Mouse (Mus musculus) regulatory T cell (primary cell): ENCODE data around the gene Akap13.

Experiments
- in situ Hi-C: fragments of 300-600 bp; cut with MboI, MseI; formaldehyde crosslinking; loops from one replicate; pipeline ENCODE4 v1.15.1; 2025; ENCODE audit warnings: high pct_unique_total_duplicates

Gene Akap13

DNA sequence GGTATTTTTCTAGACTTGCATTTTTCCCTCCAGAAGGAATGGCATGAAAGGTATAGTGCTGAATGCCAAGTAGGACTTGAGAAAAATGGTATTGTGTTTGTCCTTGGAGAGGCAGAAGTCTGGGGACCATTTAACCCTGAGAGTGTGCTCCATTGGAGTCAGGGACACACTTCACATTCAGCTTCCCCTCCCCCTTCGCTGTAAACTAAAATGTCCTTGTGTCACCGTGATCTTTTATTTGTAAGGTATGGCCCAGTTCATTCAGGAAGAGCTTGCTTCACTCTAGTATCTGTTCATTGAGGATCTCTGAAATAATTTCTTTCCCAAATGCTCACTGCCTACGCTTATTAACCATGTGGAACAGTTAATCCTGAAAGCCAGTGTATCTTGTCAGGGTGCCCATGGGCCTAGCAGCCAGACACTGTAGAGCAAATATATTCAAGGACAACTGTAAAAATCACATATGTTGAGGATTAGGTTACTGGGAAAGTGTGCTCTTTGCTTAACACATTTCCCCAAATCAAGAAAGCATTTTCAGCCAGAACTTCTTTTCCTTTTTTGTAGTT, 165.1 kb downstream of the Akap13 start:
- in situ Hi-C loops = no loop called here

GRCm38 (mm10) chr7:75620976-75621375, 165.6 kb downstream of the Akap13 start:
- in situ Hi-C loops = no loop called here

GRCm38 (mm10) chr7:75627831-75628230, 172.5 kb downstream of the Akap13 start:
- in situ Hi-C loops = no loop called here

DNA sequence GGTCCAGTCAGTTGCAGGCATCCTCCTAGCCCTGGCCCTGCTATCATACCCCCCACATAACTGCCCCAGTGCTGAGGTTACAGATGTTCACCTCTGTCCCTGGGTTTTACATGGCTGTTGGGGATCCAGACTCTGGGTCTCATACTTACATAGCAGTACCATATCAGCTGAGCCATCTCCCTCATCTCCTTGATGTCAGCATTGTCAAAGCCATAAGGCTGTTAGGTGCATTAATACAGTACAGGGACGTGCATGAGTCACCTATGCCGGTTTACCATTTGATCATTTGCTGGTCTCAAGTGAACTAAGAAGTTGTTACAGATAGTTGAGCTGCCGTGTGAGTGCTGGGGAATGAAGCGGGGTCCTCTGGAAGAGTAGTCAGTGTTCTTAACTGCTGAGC, 174.3 kb downstream of the Akap13 start:
- in situ Hi-C loops = loop anchor here (5.0 kb wide), 1 partner anchor 72 kb away; no protein-coding TSS in a partner anchor

- in situ Hi-C loops = loop anchor here (5.0 kb wide), 1 partner anchor 76 kb away; no protein-coding TSS in a partner anchor
Measured at GRCm38 (mm10) chr7:75632941-75633340, 177.6 kb downstream of the Akap13 start.

DNA sequence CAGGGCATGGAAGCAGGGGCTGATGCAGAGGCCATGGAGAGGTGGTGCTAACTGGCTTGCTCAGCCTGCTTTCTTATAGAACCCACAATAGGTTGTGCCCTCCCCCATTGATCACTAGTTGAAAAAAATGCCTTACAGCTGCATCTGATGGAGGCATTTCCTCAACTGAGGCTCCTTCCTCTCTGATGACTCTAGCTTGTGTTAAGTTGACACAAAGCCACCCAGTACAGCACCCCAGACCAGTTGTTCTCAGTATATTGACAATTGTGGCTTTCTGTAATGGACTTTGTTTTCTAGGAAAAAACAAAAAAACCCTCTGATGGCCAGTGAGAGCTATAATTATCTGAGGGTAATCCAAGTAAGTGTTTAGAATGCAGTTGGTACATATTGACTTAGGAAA, 178.1 kb downstream of the Akap13 start:
- in situ Hi-C loops = loop anchor here (5.0 kb wide), 1 partner anchor 76 kb away; no protein-coding TSS in a partner anchor

DNA sequence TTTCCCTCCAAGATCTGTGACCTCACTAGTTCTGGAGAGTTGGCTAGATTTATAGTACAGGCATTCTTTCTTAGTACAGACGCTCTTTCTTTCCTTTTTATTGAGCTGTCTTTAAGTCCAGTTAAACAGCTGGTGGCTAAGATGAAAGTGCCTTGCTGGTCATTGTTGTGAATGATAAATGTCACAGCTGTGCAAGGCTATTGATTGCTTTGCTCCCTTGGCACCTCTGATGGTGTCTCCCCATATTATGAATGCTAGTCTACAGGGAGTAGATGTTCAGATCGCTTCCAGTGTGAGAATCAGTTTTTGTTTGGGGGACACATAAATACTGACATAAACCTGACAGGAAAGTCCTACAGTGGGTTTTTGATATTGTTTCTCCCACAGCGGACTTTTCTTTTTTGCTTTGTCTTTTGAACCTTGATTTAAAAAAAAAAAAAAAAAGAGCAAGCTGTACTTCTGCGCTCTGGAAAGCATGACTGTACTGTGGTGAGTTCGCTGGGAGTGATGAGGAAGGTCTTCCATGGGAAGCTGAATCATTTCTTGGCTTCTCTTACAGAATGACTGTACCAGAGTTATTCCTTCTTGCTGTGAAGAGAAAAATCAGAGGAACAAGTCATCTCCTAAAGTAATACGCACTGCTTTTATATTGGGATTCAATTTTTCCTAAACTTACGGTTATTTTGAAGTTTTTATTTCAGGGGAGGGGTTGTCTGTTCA, 178.6 kb downstream of the Akap13 start:
- in situ Hi-C loops = loop anchor here (5.0 kb wide), 1 partner anchor 77 kb away; no protein-coding TSS in a partner anchor

DNA sequence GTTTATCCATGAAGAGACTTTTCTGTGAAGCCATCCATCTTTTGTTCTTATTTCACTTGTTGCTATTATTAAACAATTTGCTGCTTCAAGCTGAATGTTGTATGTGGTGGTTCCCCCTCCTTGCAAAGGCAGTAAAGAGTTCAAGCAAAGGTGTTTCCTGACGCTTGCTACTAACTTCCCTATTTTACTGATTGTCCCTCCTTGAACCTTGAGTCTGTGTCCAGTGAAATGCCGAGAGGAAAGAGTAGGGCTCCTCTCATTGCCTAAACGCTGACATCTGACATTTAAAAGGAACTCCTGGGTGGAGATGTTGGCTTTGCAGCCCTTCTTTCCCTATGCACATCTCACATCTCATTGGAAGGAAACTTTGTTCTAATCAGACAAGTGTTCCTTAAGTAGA, 183.4 kb downstream of the Akap13 start:
- in situ Hi-C loops = no loop called here

DNA sequence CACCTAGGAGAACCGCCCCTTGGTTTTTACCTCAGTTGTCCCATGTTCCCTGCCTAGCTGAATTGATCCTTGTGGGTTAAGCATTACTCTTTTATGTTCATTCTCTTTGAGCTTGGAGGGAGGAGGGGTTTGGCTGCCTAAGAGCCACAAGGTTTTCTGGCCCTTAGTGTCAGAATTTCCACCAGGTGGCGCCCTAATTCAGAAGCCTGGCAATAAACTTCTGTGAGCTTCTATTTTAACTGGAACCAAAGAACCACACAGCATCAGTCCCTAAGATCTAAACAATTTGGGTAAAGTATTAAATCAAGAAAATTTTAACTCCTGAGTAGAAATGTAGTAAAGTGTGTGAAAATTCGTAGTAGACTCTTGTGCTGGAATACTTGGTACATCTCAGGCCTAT, 184.2 kb downstream of the Akap13 start:
- in situ Hi-C loops = no loop called here

GRCm38 (mm10) chr7:75640074-75640473, 184.7 kb downstream of the Akap13 start:
- in situ Hi-C loops = loop anchor here (5.0 kb wide), 1 partner anchor 47 kb away; no protein-coding TSS in a partner anchor

DNA sequence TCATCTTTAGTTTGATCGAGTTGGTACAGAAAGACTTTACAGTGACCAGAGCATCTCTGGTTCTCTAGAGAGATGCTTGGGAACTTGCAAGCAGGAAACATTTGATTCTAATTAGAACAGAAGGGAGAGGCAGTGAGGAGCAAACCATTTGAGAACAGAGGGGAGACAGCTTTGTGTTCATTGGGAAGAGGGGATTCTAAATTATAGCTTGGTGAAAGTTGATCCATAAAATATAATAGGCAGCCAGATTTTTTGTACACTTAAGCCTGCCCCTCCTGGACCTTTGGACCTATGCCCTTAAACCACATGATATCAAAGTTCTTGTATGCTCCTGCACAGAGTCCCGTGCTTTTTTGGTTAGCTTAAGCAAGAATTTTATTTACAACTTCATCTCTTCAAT, 185.3 kb downstream of the Akap13 start:
- in situ Hi-C loops = loop anchor here (5.0 kb wide), 1 partner anchor 47 kb away; no protein-coding TSS in a partner anchor

GRCm38 (mm10) chr7:75641415-75642177, 186.3 kb downstream of the Akap13 start:
- in situ Hi-C loops = loop anchor here (5.0 kb wide), 1 partner anchor 46 kb away; no protein-coding TSS in a partner anchor

GRCm38 (mm10) chr7:75642178-75642777, 186.9 kb downstream of the Akap13 start:
- in situ Hi-C loops = loop anchor here (5.0 kb wide), 1 partner anchor 45 kb away; no protein-coding TSS in a partner anchor

GRCm38 (mm10) chr7:75642846-75643563, 187.7 kb downstream of the Akap13 start:
- in situ Hi-C loops = loop anchor here (5.0 kb wide), 1 partner anchor 44 kb away; no protein-coding TSS in a partner anchor

DNA sequence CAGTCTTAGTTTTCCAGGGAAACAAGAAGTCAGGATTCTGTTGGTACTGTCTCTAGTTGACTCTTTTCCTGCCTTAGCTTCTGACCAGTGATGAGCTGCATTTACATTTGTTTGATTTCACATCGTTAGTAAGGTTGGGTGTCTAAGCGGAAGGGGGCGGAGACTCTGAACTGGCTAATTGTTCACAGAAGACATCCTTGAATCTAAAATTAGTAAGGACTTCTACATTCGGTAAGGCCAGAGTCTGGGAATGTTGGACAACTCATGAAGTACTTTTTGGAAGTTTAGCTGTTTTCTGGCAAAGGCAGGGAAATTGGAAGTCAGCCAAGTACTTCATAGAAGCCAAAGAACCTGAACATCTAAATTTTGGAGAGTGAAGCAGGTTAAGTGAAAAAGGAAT, 188.7 kb downstream of the Akap13 start:
- in situ Hi-C loops = loop anchor here (5.0 kb wide), 1 partner anchor 43 kb away; no protein-coding TSS in a partner anchor

DNA sequence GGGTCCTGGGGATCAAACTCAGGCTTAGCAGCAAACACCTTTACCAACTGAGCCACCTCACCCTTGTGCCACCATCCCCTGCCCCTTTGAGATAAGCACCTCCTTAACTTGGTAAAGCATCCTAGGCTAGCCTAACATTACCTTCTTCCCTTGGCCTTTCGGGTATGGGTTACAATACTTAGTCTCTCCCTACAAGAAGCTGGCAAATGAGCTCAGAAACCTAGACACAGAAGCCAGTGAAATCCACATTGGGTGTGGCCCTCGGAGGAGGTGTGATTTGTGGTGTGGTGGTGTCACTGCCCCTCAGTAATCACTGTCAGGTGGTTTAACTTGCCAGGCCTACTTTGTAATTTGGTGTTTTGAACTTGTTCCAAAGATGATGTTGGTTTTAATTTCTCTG, 189.3 kb downstream of the Akap13 start:
- in situ Hi-C loops = loop anchor here (5.0 kb wide), 1 partner anchor 43 kb away; no protein-coding TSS in a partner anchor

- in situ Hi-C loops = no loop called here
Measured at GRCm38 (mm10) chr7:75645156-75645933, 190.0 kb downstream of the Akap13 start.

DNA sequence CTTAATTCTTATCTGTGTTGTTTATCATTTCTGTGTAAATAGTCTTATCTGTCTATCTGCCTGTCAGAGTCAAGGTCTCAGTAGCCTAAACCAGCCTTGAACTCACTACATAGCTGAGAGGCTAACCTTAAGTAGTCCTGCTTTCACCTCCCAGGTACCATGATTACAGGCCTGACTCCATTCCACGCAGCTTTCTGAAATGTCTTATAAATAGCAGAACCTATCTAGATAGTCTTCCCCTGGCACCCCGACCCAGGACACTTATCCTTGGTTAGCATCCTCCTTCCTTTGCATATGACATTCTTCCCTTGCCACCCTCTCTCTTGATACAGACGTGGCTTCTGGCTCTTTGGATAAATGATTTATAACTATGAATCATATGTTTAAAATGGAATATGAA, 192.7 kb downstream of the Akap13 start:
- in situ Hi-C loops = no loop called here

DNA sequence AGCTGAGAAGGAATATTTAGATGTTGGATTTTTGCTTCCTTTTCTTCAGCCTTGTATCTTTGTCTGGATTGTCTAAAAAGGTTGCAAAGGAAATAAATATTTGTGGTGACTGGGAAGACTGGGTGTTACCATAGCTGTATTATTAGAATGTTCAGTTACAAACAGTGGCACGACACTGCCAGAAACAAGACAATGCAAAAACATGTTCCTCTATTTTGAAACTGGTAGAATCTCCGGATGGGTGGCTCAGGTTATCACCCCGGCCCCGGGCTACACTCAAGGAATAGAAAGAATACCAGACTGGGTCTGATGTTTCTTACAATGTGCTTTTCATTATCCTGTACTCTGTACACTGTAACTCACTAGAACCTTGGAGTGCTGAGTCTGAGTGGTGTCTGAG, 193.6 kb downstream of the Akap13 start:
- in situ Hi-C loops = no loop called here

- in situ Hi-C loops = no loop called here
Measured at GRCm38 (mm10) chr7:75649966-75650365, 194.6 kb downstream of the Akap13 start.
